Comparison of ENCODE assay signal across 19 mouse cellular contexts in genomic region chr13:8605645-8606044, GRCm38 (mm10).
"Had no signal": no experiment of that assay in that cellular context is flagged by ENCODE, and none has a peak within 500 bp of the region (broad histone marks: within the 10 kb centered on the region; RNA-seq: fewer than 3 reads in every experiment).

No protein-coding gene starts in this region.

- H3K9me3 ChIP-seq: kidney, embryonic 15.5 days; limb, embryonic 13.5 days; liver, embryonic 12.5 days; megakaryocyte, embryonic 14.5 days; midbrain, embryonic 12.5 days; neural tube, embryonic 13.5 days; stomach, embryonic 15.5 days had no signal

- H3K4me1 ChIP-seq: kidney, embryonic 15.5 days; limb, embryonic 13.5 days; midbrain, embryonic 12.5 days; neural tube, embryonic 13.5 days; stomach, embryonic 15.5 days had no signal

- H3K9ac ChIP-seq: kidney, embryonic 15.5 days; limb, embryonic 13.5 days; liver, embryonic 12.5 days; lung, embryonic 14.5 days; midbrain, embryonic 12.5 days; neural tube, embryonic 13.5 days; stomach, embryonic 15.5 days had no signal

- ATAC-seq: intestine, embryonic 16.5 days; liver, embryonic 12.5 days; midbrain, embryonic 16.5 days had no signal

- DNase-seq: kidney, adult 2 months; kidney, postnatal 36 days; left cerebral cortex, postnatal 4 days; lung, embryonic 14.5 days; lung, postnatal 10 days; lung, postnatal 4 days; retina, postnatal 1 day; right cerebral cortex, postnatal 4 days; thymus, adult 2 months; thymus, postnatal 25 days had no signal

- H3K36me3 ChIP-seq: kidney, embryonic 15.5 days; limb, embryonic 13.5 days; liver, embryonic 12.5 days; midbrain, embryonic 12.5 days; neural tube, embryonic 13.5 days; stomach, embryonic 15.5 days had no signal

- H3K4me3 ChIP-seq: kidney, embryonic 15.5 days; limb, embryonic 13.5 days; liver, embryonic 12.5 days; megakaryocyte, embryonic 14.5 days; midbrain, embryonic 12.5 days; neural tube, embryonic 13.5 days; stomach, embryonic 15.5 days had no signal

- H3K27me3 ChIP-seq: kidney, embryonic 15.5 days; limb, embryonic 13.5 days; liver, embryonic 12.5 days; megakaryocyte, embryonic 14.5 days; midbrain, embryonic 12.5 days; neural tube, embryonic 13.5 days; stomach, embryonic 15.5 days had no signal

- H3K27ac ChIP-seq: kidney, embryonic 15.5 days; limb, embryonic 13.5 days; liver, embryonic 12.5 days; midbrain, embryonic 12.5 days; neural tube, embryonic 13.5 days; stomach, embryonic 15.5 days had no signal
